Mouse (Mus musculus): Measurements from ENCODE around the gene Mdfi. TPM values are rescaled to one million over a fixed set of nuclear protein-coding genes. Genes with fewer than 3 reads are reported as not detected.

Gene Mdfi
- not detected for polyA plus RNA-seq (2017; shearing (Covaris generic))

DNA sequence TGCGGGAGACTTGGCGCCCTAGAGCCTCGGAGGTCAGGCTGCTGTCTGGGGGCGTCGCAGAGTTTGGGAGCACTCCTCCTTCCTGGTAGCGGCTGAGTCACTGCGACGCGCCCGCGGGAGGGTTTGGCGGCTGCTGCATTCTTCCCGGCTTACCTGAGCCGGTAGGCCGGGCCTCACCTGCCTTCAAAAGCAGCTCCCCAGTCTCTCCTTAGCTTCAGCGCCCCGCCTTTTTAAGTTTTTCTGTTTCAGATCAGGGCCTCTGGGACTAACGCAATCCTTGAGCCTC, at the start of gene Mdfi:
Mdfi (minus strand) TSS at position 210 of the 286 bp plus-strand sequence.

Other genes starting within 250 kb of the Mdfi start
- gene Bysl, start 223.2 kb downstream of the Mdfi start, polyA plus RNA-seq (2017; shearing (Covaris generic)), result 18.1 TPM
- gene Med20, start 223.1 kb downstream of the Mdfi start, polyA plus RNA-seq (2017; shearing (Covaris generic)), result 38.1 TPM
- gene Gm20517, start 223.1 kb downstream of the Mdfi start, polyA plus RNA-seq (2017; shearing (Covaris generic)), result 1.8 TPM
- 2.1 TPM for gene Usp49, start 204.0 kb downstream of the Mdfi start, polyA plus RNA-seq (2017; shearing (Covaris generic))
- gene Tomm6, start 146.3 kb downstream of the Mdfi start, polyA plus RNA-seq (2017; shearing (Covaris generic)), result 265 TPM
- 1.2 TPM for gene Frs3, start 145.7 kb downstream of the Mdfi start, polyA plus RNA-seq (2017; shearing (Covaris generic))
- not detected for gene Gm21981, start 140.2 kb downstream of the Mdfi start, polyA plus RNA-seq (2017; shearing (Covaris generic))
- not detected for gene Prickle4, start 140.0 kb downstream of the Mdfi start, polyA plus RNA-seq (2017; shearing (Covaris generic))
- gene Pgc, start 107.8 kb downstream of the Mdfi start, polyA plus RNA-seq (2017; shearing (Covaris generic)), result not detected
- 37.0 TPM for gene Tfeb, start 97.7 kb downstream of the Mdfi start, polyA plus RNA-seq (2017; shearing (Covaris generic))
- gene Foxp4, start 90.0 kb upstream of the Mdfi start, polyA plus RNA-seq (2017; shearing (Covaris generic)), result 43.2 TPM
- gene 1700122O11Rik, start 203.6 kb upstream of the Mdfi start, polyA plus RNA-seq (2017; shearing (Covaris generic)), result not detected